Mouse (Mus musculus): ENCODE measurements at regions not wholly inside any gene's neighbourhood (a gene's known extent, or its start where the extent isn't known, plus 50 kb on each side); places are given as distances from the start of the nearest gene placed in this dataset.

GRCm38 (mm10) chr4:152779526-152779925 lies 301.9 kb upstream of the Kcnab2 start:
- WGBS = 76% methylated on average over 17 of the region's 17 CpGs
- H3K4me2 ChIP-seq = no peak overlapping the region
- ATAC-seq (ENCODE audit: low FRiP score) = no peak
- peaks cover 7% of the 10 kb centered on the region; the same call in 1 of the 2 replicates for H3K4me1 ChIP-seq (replicated peaks)
- no peak overlapping the region for H3K4me3 ChIP-seq
- H3K36me3 ChIP-seq = no peaks in the 10 kb centered on the region
- H3K27me3 ChIP-seq = 0 out of 2 replicates have a peak, but pooled peaks cover 4% of the 10 kb centered on the region
- no peaks in the 10 kb centered on the region for H3K9me3 ChIP-seq
- H3K27ac ChIP-seq = no peak overlapping the region
- H3K9ac ChIP-seq = no peak overlapping the region

- 81% methylated on average over 6 of the region's 6 CpGs for WGBS
- Histone ChIP-seq H3K36me3 (no peaks in the 10 kb centered on the region), H3K4me2 (no peak overlapping the region), H3K9me3 (no peaks in the 10 kb centered on the region), H3K4me3 (no peak overlapping the region), H3K27me3 (0 out of 2 replicates have a peak, but pooled peaks cover 4% of the 10 kb centered on the region), H3K27ac (no peak overlapping the region), H3K4me1 (replicated peaks) (peaks cover 4% of the 10 kb centered on the region; the same call in 1 of the 2 replicates), H3K9ac (no peak overlapping the region)
- ATAC-seq (ENCODE audit: low FRiP score) = no peak
These were observed 298.1 kb upstream of the Kcnab2 start for GRCm38 (mm10) chr4:152775801-152776200.

- Histone ChIP-seq H3K4me1 (replicated peaks) (0 out of 2 replicates have a peak, but pooled peaks cover 2% of the 10 kb centered on the region), H3K27ac (no peak overlapping the region), H3K9ac (no peak overlapping the region), H3K4me2 (no peak overlapping the region), H3K9me3 (no peaks in the 10 kb centered on the region), H3K4me3 (no peak overlapping the region), H3K27me3 (no peaks in the 10 kb centered on the region), H3K36me3 (no peaks in the 10 kb centered on the region)
- WGBS = 76% methylated on average over 7 of the region's 7 CpGs
- ATAC-seq (ENCODE audit: low FRiP score) = no peak
These were observed 293.7 kb upstream of the Kcnab2 start for GRCm38 (mm10) chr4:152771386-152771785.

- no peak for ATAC-seq (ENCODE audit: low FRiP score)
- no peak overlapping the region for H3K27ac ChIP-seq
- H3K9me3 ChIP-seq = peaks cover 8% of the 10 kb centered on the region; the same call in 1 of the 2 replicates
- H3K4me2 ChIP-seq = no peak overlapping the region
- 90% methylated on average over 5 of the region's 5 CpGs for WGBS
- no peaks in the 10 kb centered on the region for H3K36me3 ChIP-seq
- H3K9ac ChIP-seq = no peak overlapping the region
- 0 out of 2 replicates have a peak, but pooled peaks cover 5% of the 10 kb centered on the region for H3K4me1 ChIP-seq (replicated peaks)
- no peak overlapping the region for H3K4me3 ChIP-seq
- H3K27me3 ChIP-seq = no peaks in the 10 kb centered on the region
These were observed 289.7 kb upstream of the Kcnab2 start for GRCm38 (mm10) chr4:152767372-152767771.

GRCm38 (mm10) chr4:152763116-152763515 lies 285.4 kb upstream of the Kcnab2 start:
- WGBS = 59% methylated on average over 6 of the region's 6 CpGs
- Histone ChIP-seq H3K4me3 (no peak overlapping the region), H3K4me2 (no peak overlapping the region), H3K36me3 (no peaks in the 10 kb centered on the region), H3K9me3 (peaks cover 8% of the 10 kb centered on the region; the same call in 1 of the 2 replicates), H3K4me1 (replicated peaks) (0 out of 2 replicates have a peak, but pooled peaks cover 3% of the 10 kb centered on the region), H3K27me3 (no peaks in the 10 kb centered on the region), H3K9ac (no peak overlapping the region), H3K27ac (no peak overlapping the region)
- no peak for ATAC-seq (ENCODE audit: low FRiP score)

- Histone ChIP-seq H3K4me1 (replicated peaks) (0 out of 2 replicates have a peak, but pooled peaks cover 3% of the 10 kb centered on the region), H3K36me3 (no peaks in the 10 kb centered on the region), H3K9me3 (peaks cover 8% of the 10 kb centered on the region; the same call in 1 of the 2 replicates), H3K27me3 (no peaks in the 10 kb centered on the region), H3K4me3 (no peak overlapping the region), H3K27ac (no peak overlapping the region), H3K9ac (no peak overlapping the region), H3K4me2 (no peak overlapping the region)
- no peak for ATAC-seq (ENCODE audit: low FRiP score)
- WGBS = 87% methylated on average over 4 of the region's 4 CpGs
These were observed 284.9 kb upstream of the Kcnab2 start for GRCm38 (mm10) chr4:152762576-152762975.

GRCm38 (mm10) chr4:152757191-152757590 lies 279.5 kb upstream of the Kcnab2 start:
- Histone ChIP-seq H3K27ac (peak overlapping the region; percentile 81; the same call in 1 of the 2 replicates), H3K36me3 (no peaks in the 10 kb centered on the region), H3K9me3 (0 out of 2 replicates have a peak, but pooled peaks cover under 1% of the 10 kb centered on the region), H3K9ac (no peak overlapping the region), H3K4me3 (no peak overlapping the region), H3K4me1 (replicated peaks) (peaks cover 13% of the 10 kb centered on the region), H3K4me2 (no peak overlapping the region), H3K27me3 (no peaks in the 10 kb centered on the region)
- WGBS = 82% methylated on average over 5 of the region's 5 CpGs
- no peak for ATAC-seq (ENCODE audit: low FRiP score)

GRCm38 (mm10) chr4:152756535-152756934 lies 278.9 kb upstream of the Kcnab2 start:
- Histone ChIP-seq H3K4me1 (replicated peaks) (peaks cover 13% of the 10 kb centered on the region), H3K4me2 (no peak overlapping the region), H3K27me3 (no peaks in the 10 kb centered on the region), H3K9me3 (0 out of 2 replicates have a peak, but pooled peaks cover 7% of the 10 kb centered on the region), H3K27ac (peak overlapping the region; percentile 81), H3K4me3 (no peak overlapping the region), H3K9ac (no peak overlapping the region), H3K36me3 (no peaks in the 10 kb centered on the region)
- 53% methylated on average over 10 of the region's 10 CpGs for whole genome bisulfite sequencing
- no peak for ATAC-seq (ENCODE audit: low FRiP score)

GRCm38 (mm10) chr4:152755756-152756155 lies 278.1 kb upstream of the Kcnab2 start:
- no peak overlapping the region for H3K4me2 ChIP-seq
- H3K4me1 ChIP-seq (replicated peaks) = peaks cover 13% of the 10 kb centered on the region
- H3K9ac ChIP-seq = no peak overlapping the region
- H3K27ac ChIP-seq = peak overlapping the region; percentile 81
- H3K36me3 ChIP-seq = no peaks in the 10 kb centered on the region
- H3K27me3 ChIP-seq = no peaks in the 10 kb centered on the region
- H3K9me3 ChIP-seq = 0 out of 2 replicates have a peak, but pooled peaks cover 7% of the 10 kb centered on the region
- 88% methylated on average over 8 of the region's 8 CpGs for WGBS
- ATAC-seq (ENCODE audit: low FRiP score) = no peak
- no peak overlapping the region for H3K4me3 ChIP-seq

- ATAC-seq (ENCODE audit: low FRiP score) = no peak
- H3K9me3 ChIP-seq = no peaks in the 10 kb centered on the region
- no peaks in the 10 kb centered on the region for H3K27me3 ChIP-seq
- peak overlapping the region; percentile 22; the same call in 1 of the 2 replicates for H3K4me2 ChIP-seq
- H3K4me1 ChIP-seq (replicated peaks) = peaks cover 19% of the 10 kb centered on the region
- 29% methylated on average over 11 of the region's 11 CpGs for WGBS
- no peak overlapping the region for H3K4me3 ChIP-seq
- H3K9ac ChIP-seq = no peak overlapping the region
- H3K27ac ChIP-seq = peak overlapping the region; percentile 26; the same call in 1 of the 2 replicates
- H3K36me3 ChIP-seq = no peaks in the 10 kb centered on the region
These were observed 266.7 kb upstream of the Kcnab2 start for GRCm38 (mm10) chr4:152744366-152744765.

GRCm38 (mm10) chr4:152733017-152733416 lies 255.3 kb upstream of the Kcnab2 start:
- Histone ChIP-seq H3K27me3 (0 out of 2 replicates have a peak, but pooled peaks cover 3% of the 10 kb centered on the region), H3K9ac (no peak overlapping the region), H3K4me3 (no peak overlapping the region), H3K4me2 (no peak overlapping the region), H3K9me3 (no peaks in the 10 kb centered on the region), H3K4me1 (replicated peaks) (peaks cover 6% of the 10 kb centered on the region; the same call in 1 of the 2 replicates), H3K36me3 (no peaks in the 10 kb centered on the region), H3K27ac (no peak overlapping the region)
- 96% methylated on average over 2 of the region's 2 CpGs for WGBS
- ATAC-seq (ENCODE audit: low FRiP score) = no peak

GRCm38 (mm10) chr4:152731988-152732387 lies 254.3 kb upstream of the Kcnab2 start:
- no peaks in the 10 kb centered on the region for H3K9me3 ChIP-seq

More at GRCm38 (mm10) chr4:152731988-152732387, 254.3 kb upstream of the Kcnab2 start:
- Histone ChIP-seq H3K27ac (no peak overlapping the region), H3K27me3 (0 out of 2 replicates have a peak, but pooled peaks cover 3% of the 10 kb centered on the region), H3K9ac (no peak overlapping the region), H3K36me3 (no peaks in the 10 kb centered on the region), H3K4me2 (no peak overlapping the region), H3K4me3 (no peak overlapping the region), H3K4me1 (replicated peaks) (peaks cover 6% of the 10 kb centered on the region; the same call in 1 of the 2 replicates)
- 62% methylated on average over 10 of the region's 10 CpGs for WGBS
- peak; percentile 66; the same call in 1 of the 2 replicates for ATAC-seq (ENCODE audit: low FRiP score)
